Mouse (Mus musculus) 416B (cell line): Measurements from ENCODE around the gene Car1.
"Not testable (repeated sequence)": the region's sequence is repeated elsewhere in the genome, so short reads cannot be mapped to it uniquely, and the experiment has no call there.

ENCODE experiments used
- DNase-seq: peaks from one replicate; pipeline ENCODE4 v3.0.0; 2011; ENCODE audit warnings: low read depth

Car1 gene

DNA sequence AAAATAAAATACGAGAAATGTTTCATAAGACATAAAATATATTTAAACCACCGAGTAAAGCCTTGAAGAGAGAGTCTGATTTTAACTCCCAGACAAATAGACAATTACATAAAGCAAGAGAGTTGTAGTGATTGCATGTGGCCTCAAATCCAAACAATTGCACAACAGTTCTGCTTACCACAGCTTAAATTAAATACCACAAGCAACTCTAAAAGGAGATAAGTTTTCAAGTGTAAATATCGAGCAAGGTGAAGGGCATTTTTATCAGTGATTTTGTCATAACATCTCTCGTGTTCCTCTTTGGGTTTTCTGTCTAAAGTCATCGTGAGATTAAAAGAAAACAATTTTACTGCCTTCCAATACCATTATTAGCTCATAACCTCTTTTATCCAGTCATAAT, 25.0 kb downstream of the Car1 start:
- not testable (repeated sequence) for DNase-seq

DNA sequence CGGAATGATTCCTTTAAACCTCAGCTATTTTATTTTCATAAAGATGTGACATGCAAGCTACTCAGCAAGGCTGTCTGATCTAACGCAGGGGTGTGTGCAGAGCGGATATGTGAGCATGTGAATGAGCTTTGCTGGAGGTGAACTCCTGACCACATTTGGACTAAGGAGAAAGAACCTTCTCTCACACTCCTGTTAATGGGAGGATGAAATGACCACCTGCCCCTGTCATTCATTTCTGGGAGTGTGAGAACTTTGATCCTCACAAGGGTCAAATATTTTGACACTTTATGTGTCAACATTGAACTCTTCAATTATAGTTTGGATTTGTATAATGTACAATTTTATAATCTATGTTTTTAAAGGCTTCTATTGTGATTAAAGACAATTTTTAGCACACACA, 25.8 kb downstream of the Car1 start:
- DNase-seq = not testable (repeated sequence)

DNA sequence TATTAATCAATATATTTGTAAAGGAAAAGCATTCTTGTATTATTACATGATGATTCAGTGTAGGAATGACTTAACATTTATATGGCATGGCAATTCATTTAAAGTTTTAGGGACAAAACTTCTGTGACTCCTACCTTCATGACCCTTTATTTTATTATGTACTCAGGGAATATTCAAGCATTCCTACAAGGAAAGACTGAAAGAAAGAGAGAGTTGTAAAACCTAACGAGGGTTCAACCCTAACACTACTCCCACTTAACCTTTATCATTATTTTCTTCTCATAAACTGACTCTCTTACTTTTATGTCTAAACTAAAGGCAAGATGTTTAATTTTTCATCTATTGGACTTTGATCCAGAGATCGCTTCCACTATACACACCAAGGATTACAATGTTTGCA, 28.0 kb downstream of the Car1 start:
- DNase-seq = no peak

DNA sequence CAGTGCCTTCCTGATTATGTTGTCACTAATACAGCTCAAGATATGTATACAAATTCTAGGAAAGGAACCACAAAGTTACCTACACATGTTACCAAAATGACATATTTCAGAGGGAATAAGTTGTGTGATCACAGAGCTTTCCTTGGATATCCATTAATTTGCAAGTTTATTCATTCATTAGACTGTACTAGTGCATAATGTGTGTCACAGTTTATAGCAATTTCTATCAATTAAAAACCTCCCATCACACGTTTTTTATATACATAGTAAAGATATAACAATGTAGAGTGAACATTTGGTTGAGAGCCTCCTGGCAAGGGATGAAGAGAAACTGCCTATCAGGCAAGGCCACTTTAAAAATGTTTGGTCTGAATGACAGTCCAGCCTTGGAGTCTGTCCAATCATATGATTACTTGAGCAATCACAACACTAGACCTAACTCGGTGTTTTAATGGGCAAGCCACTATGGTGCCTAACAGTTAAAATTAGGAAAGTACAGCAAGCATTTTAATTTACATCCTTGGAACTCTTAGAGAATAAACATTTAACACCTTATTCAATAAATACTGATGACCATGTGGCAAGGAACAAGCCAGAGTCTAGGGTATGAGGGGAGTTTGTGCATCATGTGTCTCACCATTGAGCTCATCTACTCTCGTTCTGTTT, 31.5 kb downstream of the Car1 start:
- not testable (repeated sequence) for DNase-seq

DNA sequence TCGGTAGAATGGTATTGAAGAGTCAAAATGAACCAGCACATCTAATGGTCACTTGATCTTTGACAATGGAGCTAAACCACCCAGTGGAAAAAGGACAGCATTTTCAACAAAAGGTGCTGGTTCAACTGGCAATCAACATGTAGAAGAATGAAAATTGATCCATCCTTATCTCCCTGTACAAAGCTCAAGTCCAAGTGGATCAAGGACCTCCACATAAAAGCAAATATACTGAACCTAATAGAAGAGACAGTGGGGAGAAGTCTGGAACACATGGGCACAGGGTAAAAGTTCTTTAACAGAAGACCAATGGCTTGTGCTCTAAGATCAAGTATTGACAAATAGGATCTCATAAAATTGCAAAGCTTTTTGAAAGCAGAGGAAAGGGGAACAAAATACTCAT, 33.6 kb downstream of the Car1 start:
- not testable (repeated sequence) for DNase-seq

DNA sequence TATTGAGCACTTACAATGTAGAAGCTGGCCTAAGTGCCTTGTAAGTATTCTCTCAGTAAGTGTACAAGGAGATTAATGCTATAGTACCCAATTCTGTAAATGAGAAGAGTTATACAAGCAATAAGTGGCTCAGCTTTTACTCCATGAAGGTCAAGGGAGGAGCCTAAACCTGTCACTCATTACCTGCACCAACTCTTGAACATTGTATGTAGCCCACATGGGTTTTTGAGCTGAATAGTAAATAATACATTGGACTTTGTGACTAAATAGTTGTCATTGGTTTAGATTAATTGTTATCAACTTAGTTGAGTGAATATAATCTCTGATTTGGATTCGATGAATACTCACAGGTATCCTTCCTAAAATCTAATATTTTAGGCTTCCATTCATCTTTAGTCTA, 35.7 kb downstream of the Car1 start:
- DNase-seq = not testable (repeated sequence)

DNA sequence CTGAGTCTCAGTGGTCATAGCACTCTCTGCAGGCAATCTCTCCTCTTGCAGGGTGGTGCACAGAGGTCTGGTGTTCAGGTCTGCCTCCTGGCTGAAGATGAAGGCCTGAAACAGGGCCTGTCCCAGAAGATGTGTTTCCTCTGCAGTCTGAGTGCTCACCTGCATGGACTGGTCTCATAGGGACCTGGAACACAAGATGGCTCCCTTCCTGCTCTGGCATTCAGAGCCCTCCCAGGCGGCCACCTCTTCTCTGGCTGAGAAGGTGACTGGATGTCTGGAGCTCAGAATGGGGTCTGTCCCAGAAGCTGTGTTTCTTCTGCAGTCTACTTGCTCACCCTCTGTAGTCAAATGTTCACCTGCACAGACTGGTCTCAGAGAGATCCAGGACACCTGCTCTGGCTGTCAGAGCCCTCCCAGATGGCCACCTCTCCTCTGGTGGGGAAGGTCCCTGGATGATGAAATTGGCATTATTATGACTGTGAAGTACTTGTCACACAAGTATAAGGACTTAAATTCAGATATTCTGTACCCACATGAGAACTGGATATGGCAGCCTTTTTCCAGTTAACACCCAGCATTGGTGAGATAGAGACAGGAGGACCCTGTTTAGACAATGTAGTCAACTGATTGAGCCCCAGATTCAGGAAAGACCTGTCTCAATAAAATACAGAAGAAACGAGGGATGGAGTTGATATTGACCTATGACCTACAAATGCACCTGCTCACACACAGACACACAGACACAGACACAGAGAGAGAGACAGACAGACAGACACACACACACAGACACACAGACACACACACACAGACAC, 43.2 kb downstream of the Car1 start:
- no peak for DNase-seq

DNA sequence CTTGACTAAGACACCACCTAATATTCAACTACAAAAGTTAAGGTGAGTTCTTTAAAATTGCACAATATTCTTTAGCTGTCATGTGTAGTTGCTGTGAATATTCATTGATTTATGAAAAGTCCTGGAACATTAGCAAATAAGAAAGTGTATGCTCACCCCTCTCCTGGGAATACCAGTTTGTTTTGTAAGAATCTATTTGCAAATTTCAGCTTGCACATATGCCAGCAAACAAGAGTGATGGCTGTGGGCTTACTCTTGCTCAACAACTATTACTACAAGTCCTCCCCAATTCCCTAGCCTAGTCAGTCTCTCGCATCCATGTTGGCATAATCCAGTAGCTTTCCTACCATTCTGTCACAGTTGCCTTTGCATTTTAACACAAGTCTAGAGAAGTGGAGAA, 52.5 kb downstream of the Car1 start:
- DNase-seq = no peak

DNA sequence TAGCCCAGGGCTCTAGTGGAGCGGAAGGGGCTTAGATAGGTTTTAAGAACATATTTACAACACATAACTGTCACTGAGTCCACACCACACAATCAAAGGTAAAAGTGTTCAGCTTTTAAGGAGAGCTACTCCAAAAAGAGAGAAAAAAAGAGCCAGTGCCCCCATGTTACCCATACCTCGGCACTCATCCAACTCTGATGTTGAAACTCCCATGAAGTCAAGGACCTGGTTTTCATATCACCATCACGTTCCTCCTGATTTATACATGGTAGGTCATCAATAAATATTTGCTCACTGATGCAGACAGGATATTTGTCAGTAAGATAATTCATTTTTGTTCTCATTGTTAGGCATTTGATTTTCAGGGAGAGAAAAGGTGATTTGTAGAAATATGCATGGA, 62.1 kb downstream of the Car1 start:
- DNase-seq = no peak

DNA sequence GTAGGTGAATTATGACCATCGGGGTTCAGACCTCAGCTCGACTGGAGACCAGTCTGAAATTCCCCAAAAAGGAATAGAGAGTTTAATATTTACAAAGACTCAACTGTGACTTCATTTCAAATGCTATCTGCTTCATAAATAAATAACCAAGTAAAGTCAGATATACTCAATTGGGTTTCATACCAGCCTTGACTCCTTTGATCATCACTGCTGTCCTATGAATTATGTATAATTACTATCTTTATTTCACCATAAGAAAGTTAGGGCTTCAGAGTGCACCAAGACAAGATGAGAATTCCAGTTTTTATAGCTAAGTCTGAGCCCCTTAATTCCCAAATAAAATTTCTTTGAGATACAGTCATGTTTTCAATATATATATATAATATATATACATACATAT, 69.9 kb downstream of the Car1 start:
- no peak for DNase-seq

DNA sequence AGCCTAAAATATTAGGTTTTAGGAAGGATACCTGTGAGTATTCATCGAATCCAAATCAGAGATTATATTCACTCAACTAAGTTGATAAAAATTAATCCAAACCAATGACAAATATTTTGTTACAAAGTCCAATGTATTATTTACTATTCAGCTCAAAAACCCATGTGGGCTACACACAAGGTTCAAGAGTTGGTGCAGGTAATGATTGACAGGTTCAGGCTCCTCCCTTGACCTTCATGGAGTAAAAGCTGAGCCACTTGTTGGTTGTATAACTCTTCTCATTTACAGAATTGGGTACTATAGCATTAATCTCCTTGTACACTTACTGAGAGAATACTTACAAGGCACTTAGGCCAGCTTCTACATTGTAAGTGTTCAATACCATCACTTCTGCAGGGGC, 80.7 kb downstream of the Car1 start:
- DNase-seq = not testable (repeated sequence)

DNA sequence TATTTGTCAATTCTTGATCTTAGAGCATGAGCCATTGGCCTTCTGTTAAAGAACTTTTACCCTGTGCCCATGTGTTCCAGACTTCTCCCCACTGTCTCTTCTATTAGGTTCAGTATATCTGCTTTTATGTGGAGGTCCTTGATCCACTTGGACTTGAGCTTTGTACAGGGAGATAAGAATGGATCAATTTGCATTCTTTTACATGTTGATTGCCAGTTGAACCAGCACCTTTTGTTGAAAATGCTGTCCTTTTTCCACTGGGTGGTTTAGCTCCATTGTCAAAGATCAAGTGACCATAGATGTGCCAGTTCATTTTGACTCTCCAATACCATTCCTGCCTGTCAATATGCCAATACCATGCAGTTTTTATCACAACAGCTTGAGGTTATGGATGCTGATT, 82.7 kb downstream of the Car1 start:
- DNase-seq = not testable (repeated sequence)
